Mouse (Mus musculus) heart, embryonic 15.5 days (tissue): ENCODE data around the gene Dhdh. TPM values are rescaled to one million over a fixed set of nuclear protein-coding genes. Genes with fewer than 3 reads are reported as not detected.
"Not testable (repeated sequence)": the region's sequence is repeated elsewhere in the genome, so short reads cannot be mapped to it uniquely, and the experiment has no call there.

Experiments
- ATAC-seq: fragments of 200-750 bp; cut with Nextera tagmentation; replicated peaks from 2 replicates; pipeline ENCODE4 v1.8.0; 2017; ENCODE audit warnings: low read depth, moderate TSS enrichment; ENCODE audit not compliant: insufficient number of reproducible peaks, insufficient read depth, low FRiP score
- H3K27ac ChIP-seq: fragments of 300-500 bp; sonication (generic); 2 replicates; pipeline ENCODE4 v1.5.1; 2015; ENCODE audit warnings: mild to moderate bottlenecking, inconsistent platforms
- H3K27me3 ChIP-seq: fragments of 300-500 bp; sonication (generic); 2 replicates; pipeline ENCODE4 v1.6.1; 2015; ENCODE audit warnings: inconsistent platforms
- H3K36me3 ChIP-seq: fragments of 300-500 bp; sonication (generic); 2 replicates; pipeline ENCODE4 v1.6.1; 2015; ENCODE audit warnings: mild to moderate bottlenecking, inconsistent platforms
- H3K4me1 ChIP-seq: fragments of 300-500 bp; sonication (generic); replicated peaks from 2 replicates; pipeline ENCODE4 v1.6.1; 2015; ENCODE audit warnings: inconsistent platforms
- H3K4me2 ChIP-seq: fragments of 300-500 bp; sonication (generic); 2 replicates; pipeline ENCODE4 v1.6.1; 2015; ENCODE audit warnings: inconsistent platforms, mild to moderate bottlenecking, moderate library complexity
- H3K4me3 ChIP-seq: fragments of 300-500 bp; sonication (generic); 2 replicates; pipeline ENCODE4 v1.5.1; 2015; ENCODE audit warnings: mild to moderate bottlenecking, inconsistent platforms
- H3K9ac ChIP-seq: fragments of 300-500 bp; sonication (generic); 2 replicates; pipeline ENCODE4 v1.6.1; 2015; ENCODE audit warnings: mild to moderate bottlenecking, inconsistent platforms
- H3K9me3 ChIP-seq: fragments of 300-500 bp; sonication (generic); replicated peaks from 2 replicates; pipeline ENCODE4 v1.6.1; 2016; ENCODE audit warnings: inconsistent platforms
- WGBS: fragments of 180-500 bp; shearing (Covaris S2); methylation state at CpG from one replicate; pipeline ENCODE4 v1.1.7; 2015; ENCODE audit warnings: mixed read lengths; 5-methylcytosine and 5-hydroxymethylcytosine counted together
- polyA plus RNA-seq: library from polyadenylated mRNA; unstranded; fragments of >200 nt; fragmentation: Nextera tagmentation; extraction: Ambion mirVana; gene quantifications from 2 replicates; pipeline ENCODE4 v1.2.1, GENCODE M21; 2015

Dhdh gene
- polyA plus RNA-seq, 1 experiment from 2014 or later: 4.1 TPM

DNA sequence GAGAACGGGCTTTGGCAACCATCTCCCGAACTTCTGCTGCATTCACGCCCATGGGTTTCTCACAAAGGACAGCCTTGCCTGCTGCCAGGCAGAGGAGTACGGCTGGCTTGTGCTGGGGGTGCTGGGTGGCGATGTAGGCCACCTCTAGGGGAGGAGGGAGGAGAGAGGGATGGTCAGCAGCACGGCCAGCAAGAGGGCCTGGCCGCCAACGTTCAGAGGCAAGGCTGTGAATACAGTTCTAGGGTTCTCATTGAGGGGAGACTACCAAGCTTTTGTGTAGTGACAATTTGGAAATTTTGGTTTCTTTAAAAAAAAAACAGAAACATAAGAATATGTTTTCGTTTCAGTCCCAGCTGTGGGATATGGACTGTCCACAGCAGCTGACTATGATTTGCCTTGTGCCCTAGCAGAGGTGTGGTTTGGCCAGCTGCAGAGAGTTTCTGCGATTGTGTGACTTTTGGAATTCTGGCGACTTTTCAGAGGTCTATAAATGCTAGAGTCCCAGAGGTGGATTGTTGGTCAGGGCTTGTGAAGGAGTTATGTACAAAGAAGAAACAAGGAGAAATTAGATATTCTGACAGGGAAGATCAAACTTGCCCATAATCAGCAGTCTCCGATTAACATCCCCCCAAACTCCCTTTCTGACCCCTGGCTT lies 1.7 kb downstream of the Dhdh start, which contains the start of gene Gm45808:
Gene Gm45808, minus strand, starts transcription at position 51 of the 655 bp plus-strand sequence.
- Histone ChIP-seq H3K9me3 (no peaks in the 10 kb centered on the region), H3K27ac (no peak within 1 kb of the TSS), H3K4me1 (peaks cover 14% of the 10 kb centered on the region), H3K9ac (no peak within 1 kb of the TSS), H3K4me3 (no peak within 1 kb of the TSS), H3K36me3 (no peaks in the 10 kb centered on the region), H3K4me2 (no peak within 1 kb of the TSS), H3K27me3 (no peaks in the 10 kb centered on the region)
- ATAC-seq: no peak
- WGBS: 80% methylated on average over 12 of the region's 12 CpGs

DNA sequence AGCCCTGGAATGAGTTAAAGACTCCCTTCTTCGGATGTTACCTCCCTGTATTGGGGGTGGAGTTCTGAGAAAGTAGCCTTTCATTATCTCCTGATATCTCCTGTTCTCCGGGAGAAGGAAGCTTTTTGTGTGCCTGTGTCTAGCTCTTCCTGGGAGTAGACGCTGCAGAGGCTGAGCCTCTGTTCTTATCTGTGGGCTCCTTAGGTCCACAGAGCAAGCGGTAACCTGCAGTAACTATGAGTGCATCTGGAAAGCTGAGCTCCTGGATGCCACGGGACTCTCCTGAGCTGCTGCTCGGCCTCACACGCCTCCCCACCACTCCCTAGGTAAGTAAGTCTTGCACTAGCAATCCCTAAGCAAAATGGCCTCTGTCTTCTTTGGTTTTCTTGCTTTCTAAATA lies 2.4 kb downstream of the Dhdh start:
- H3K4me2 ChIP-seq: no peak overlapping the region
- no peak overlapping the region for H3K27ac ChIP-seq
- H3K36me3 ChIP-seq: no peaks in the 10 kb centered on the region
- no peak overlapping the region for H3K4me3 ChIP-seq
- no peak for ATAC-seq
- H3K4me1 ChIP-seq: peaks cover 14% of the 10 kb centered on the region
- H3K9ac ChIP-seq: no peak overlapping the region
- H3K27me3 ChIP-seq: no peaks in the 10 kb centered on the region
- no peaks in the 10 kb centered on the region for H3K9me3 ChIP-seq
- 46% methylated on average over 7 of the region's 7 CpGs for WGBS

DNA sequence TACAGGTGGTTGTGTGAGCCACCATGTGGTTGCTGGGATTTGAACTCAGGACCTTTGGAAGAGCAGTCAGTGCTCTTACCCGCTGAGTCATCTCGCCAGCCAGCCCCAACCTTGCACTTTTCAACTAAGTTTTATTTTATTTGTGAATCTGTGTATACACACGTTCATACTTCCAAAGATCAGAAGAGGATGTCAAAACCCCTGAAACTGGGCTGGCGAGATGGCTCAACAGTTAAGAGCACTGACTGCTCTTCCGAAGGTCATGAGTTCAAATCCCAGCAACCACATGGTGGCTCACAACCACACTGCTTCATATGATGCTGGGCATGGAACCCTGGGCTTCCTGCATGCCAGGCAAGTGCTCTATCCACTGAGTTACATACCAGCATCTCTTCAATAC lies 3.6 kb downstream of the Dhdh start:
- peaks cover 14% of the 10 kb centered on the region for H3K4me1 ChIP-seq
- H3K36me3 ChIP-seq, H3K4me3 ChIP-seq, ATAC-seq, H3K9me3 ChIP-seq, H3K9ac ChIP-seq, H3K27ac ChIP-seq, H3K27me3 ChIP-seq, H3K4me2 ChIP-seq: not testable (repeated sequence)
- 85% methylated on average over 5 of the region's 5 CpGs for WGBS

DNA sequence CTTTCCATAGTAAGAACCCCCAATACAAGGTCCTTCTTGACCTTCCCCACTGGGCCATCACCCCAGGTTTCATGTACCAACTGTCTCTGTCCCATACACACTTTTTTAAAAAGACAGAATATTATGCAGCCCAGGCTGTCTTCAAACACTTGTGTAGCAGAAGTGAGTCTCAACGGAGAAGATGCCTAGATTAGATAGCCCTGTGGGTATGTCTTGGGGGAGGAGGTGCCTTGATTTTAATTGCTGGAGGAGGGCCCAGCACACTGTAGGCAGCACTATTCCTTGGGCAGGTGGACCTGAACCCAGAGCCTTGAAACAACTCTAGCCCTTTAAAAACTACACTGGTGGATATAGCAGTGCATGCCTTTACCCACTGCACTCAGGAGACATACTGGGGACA lies 6.4 kb downstream of the Dhdh start:
- WGBS: 71% methylated on average over 1 of the region's 1 CpGs
- Histone ChIP-seq H3K27me3 (no peaks in the 10 kb centered on the region), H3K9ac (no peak overlapping the region), H3K4me3 (no peak overlapping the region), H3K36me3 (no peaks in the 10 kb centered on the region), H3K27ac (no peak overlapping the region), H3K4me1 (no peaks in the 10 kb centered on the region), H3K4me2 (no peak overlapping the region), H3K9me3 (no peaks in the 10 kb centered on the region)
- no peak for ATAC-seq

DNA sequence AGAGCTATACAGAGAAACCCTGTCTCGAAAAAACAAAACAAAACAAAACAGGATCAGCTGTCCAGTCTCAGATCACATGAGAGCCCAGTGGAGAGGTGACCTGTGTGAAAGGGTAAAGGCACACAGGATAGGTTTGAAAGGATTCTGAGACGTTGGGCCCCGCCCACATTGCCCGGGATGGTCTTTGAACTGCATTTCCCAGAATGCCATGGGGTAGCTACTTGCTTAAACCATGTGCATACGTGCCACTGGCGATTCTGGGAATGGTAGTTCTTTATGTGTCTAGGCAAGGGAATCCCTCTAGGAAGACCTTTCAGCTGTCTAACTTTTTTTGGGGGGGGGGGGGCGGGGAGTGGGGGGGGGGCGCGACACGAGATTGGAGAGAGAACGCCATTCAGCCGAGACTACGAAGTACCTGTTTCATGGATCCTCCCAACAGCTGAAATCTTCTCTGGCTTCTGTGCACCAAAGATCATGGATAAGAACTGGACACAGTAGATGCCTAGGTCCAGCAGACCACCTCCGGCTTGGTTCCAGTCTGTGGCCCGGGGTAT lies 7.2 kb downstream of the Dhdh start, which contains the start of gene Tulp2:
Gene Tulp2, plus strand, starts transcription at position 504 of the 554 bp plus-strand sequence.
- Histone ChIP-seq H3K4me2 (no peak within 1 kb of the TSS), H3K27ac (no peak within 1 kb of the TSS), H3K9ac (no peak within 1 kb of the TSS), H3K27me3 (no peaks in the 10 kb centered on the region), H3K9me3 (no peaks in the 10 kb centered on the region), H3K4me1 (no peaks in the 10 kb centered on the region), H3K4me3 (no peak within 1 kb of the TSS), H3K36me3 (no peaks in the 10 kb centered on the region)
- WGBS: 47% methylated on average over 15 of the region's 15 CpGs
- peak; percentile 74 for ATAC-seq

DNA sequence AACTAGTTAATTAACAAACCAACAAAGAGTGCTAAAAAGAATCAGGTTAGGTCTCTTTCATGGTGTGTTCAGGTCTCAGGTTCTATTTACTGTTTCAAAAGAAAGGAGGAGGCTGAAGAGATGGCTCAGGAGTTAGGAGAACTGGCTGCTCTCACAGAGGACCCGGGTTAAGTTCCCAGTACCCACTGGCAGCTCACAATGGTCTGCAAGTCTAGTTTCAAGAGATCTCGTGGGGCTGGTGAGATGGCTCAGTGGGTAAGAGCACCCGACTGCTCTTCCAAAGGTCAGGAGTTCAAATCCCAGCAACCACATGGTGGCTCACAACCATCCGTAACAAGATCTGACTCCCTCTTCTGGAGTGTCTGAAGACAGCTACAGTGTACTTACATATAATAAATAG lies 8.3 kb downstream of the Dhdh start:
- 77% methylated on average over 4 of the region's 4 CpGs for WGBS
- not testable (repeated sequence) for H3K36me3 ChIP-seq, H3K27ac ChIP-seq, H3K27me3 ChIP-seq, H3K4me3 ChIP-seq, H3K9me3 ChIP-seq, H3K9ac ChIP-seq, H3K4me2 ChIP-seq, ATAC-seq, H3K4me1 ChIP-seq

DNA sequence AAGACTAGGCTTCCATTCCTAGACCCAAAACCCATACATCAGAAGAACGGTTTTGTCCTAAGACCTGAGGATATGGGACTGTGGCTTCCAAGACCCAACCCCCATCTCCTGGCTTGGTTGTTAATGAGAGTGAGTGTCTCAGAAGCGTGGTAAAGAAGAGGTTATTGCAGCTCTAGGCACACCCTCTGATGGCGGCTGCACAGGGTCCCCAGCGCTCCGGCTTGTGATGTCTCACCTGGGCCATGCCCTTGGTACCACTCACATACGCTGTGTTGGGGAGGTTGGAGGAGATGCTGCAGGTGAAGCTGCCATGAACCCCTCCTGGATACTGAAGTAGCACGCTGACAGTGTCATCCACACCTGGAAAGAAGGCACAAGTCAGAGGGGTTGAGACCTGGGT lies 9.8 kb downstream of the Dhdh start:
- Histone ChIP-seq H3K27me3 (no peaks in the 10 kb centered on the region), H3K9me3 (no peaks in the 10 kb centered on the region), H3K4me3 (no peak overlapping the region), H3K4me2 (no peak overlapping the region), H3K36me3 (no peaks in the 10 kb centered on the region), H3K27ac (no peak overlapping the region), H3K4me1 (no peaks in the 10 kb centered on the region), H3K9ac (no peak overlapping the region)
- 92% methylated on average over 7 of the region's 7 CpGs for WGBS
- no peak for ATAC-seq

DNA sequence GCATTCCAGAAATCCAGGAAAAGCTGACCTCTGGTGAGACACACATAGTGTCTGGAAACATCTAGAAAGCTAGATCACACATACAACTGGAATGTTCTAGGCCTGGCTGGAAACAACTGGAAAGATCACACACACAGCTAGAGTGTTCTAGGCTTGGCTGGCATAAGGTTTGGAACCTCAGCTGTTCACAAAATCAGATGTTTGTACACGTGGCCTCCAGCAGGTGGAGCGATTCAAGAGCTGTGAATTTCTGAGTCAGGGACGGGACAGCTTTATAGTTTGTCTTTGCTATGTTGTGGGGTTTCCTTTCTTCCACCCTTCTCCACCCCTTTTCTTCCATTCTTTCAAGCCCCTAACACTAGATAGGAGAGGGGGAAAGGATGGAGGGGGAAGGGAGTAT lies 11.6 kb downstream of the Dhdh start:
- no peaks in the 10 kb centered on the region for H3K9me3 ChIP-seq
- H3K27me3 ChIP-seq: no peaks in the 10 kb centered on the region
- H3K27ac ChIP-seq: no peak overlapping the region
- no peak overlapping the region for H3K4me3 ChIP-seq
- H3K36me3 ChIP-seq: no peaks in the 10 kb centered on the region
- no peak overlapping the region for H3K4me2 ChIP-seq
- ATAC-seq: no peak
- WGBS: 8% methylated on average over 3 of the region's 3 CpGs
- no peaks in the 10 kb centered on the region for H3K4me1 ChIP-seq
- H3K9ac ChIP-seq: no peak overlapping the region

DNA sequence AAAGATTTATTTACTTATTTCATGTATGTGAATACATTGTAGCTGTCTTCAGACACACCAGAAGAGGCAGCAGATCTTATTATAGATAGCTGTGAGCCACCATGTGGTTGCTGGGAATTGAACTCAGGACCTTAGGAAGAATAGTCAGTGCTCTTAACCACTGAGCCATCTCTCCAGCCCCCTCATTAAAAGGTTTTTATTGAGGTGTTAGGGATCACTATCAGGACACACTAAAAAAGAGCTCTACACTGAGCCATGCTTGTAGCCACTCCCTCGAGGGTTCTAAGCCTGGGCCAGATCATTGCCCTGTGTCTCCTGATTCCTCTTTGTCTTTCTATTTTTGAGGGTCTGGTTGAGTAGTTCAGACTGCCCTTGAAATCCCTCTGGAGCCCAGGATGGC lies 12.2 kb downstream of the Dhdh start:
- H3K27me3 ChIP-seq: no peaks in the 10 kb centered on the region

DNA sequence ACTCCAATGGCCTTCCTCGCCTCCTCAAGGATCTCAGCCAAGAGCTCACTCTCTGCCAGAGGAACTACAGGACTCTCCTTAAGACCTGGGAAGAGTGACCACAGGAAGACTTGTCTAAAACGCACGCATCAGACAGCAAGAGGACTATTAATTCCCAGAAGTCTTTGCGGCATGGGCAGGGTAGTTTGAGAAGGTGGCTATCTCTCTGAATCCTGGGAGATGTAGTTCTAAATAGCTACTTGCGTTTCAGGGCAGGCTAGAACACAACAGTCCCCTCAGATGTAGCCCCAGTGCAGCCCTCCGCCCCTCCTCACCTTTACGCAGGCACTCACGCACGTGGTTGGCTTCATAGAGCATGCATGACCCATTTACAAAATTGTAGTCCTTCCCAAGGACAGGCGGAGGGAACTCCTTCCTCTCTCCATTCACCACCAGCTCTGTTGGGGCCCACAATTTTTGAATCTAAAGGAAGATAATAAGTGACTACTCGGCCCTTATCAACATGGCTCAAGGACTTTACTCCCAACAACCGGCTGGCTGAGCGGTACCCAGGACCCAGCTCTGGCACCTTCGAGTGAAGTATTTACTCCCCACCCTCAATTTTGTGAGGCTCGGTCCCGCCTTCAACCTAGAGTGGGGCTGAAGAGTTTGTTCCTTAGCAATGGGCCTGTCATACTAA lies 13.2 kb downstream of the Dhdh start:
- Histone ChIP-seq H3K9ac (no peak overlapping the region), H3K4me2 (peak overlapping the region; percentile 55), H3K36me3 (no peaks in the 10 kb centered on the region), H3K4me1 (no peaks in the 10 kb centered on the region), H3K9me3 (no peaks in the 10 kb centered on the region), H3K4me3 (peak overlapping the region; percentile 28), H3K27ac (no peak overlapping the region), H3K27me3 (no peaks in the 10 kb centered on the region)
- ATAC-seq: no peak
- 55% methylated on average over 16 of the region's 16 CpGs for WGBS

More for the DNA sequence above, 12.2 kb downstream of the Dhdh start:
- no peak for ATAC-seq
- Histone ChIP-seq H3K4me3 (no peak overlapping the region), H3K9ac (no peak overlapping the region), H3K36me3 (no peaks in the 10 kb centered on the region), H3K27ac (no peak overlapping the region), H3K9me3 (no peaks in the 10 kb centered on the region), H3K4me2 (no peak overlapping the region), H3K4me1 (no peaks in the 10 kb centered on the region)
- 40% methylated on average over 1 of the region's 1 CpGs for WGBS

DNA sequence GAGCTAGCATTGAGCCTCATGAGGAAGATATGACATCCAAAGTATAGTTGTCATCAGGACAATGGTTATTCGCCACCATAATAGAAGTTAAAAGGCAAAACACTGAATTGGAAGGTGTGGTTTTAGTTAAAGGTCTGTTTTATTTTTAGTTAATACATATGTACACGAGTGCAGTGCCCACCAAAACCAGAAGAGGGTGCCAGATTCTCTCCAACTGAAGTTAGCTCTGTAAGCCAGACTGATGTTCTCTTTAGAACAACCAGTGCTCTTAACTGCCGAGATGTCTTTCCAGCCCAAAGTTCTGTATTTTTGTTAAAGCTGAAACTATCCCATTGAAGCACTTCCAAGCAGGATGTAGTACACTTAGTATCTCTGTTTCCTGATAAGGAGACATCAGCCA lies 17.7 kb downstream of the Dhdh start:
- peaks cover 11% of the 10 kb centered on the region for H3K4me1 ChIP-seq
- H3K9ac ChIP-seq: no peak overlapping the region
- no peak for ATAC-seq
- H3K27ac ChIP-seq: no peak overlapping the region
- H3K4me2 ChIP-seq: no peak overlapping the region
- no peaks in the 10 kb centered on the region for H3K36me3 ChIP-seq
- no peaks in the 10 kb centered on the region for H3K27me3 ChIP-seq
- WGBS: 4% methylated on average over 3 of the region's 3 CpGs
- no peak overlapping the region for H3K4me3 ChIP-seq
- no peaks in the 10 kb centered on the region for H3K9me3 ChIP-seq
